Mouse (Mus musculus) MN1 (cell line): Measurements from ENCODE around the gene Catsperd.

Experiments
- DNase-seq: peaks from one replicate; pipeline ENCODE4 v3.0.0-alpha.2; 2016; ENCODE audit warnings: low spot score

Gene Catsperd

GRCm38 (mm10) chr17:56666384-56666783 lies 38.4 kb downstream of the Catsperd start:
- DNase-seq = no peak

GRCm38 (mm10) chr17:56667591-56667990 lies 39.6 kb downstream of the Catsperd start:
- no peak for DNase-seq

GRCm38 (mm10) chr17:56668384-56669144 lies 40.6 kb downstream of the Catsperd start:
- peak; percentile 83 for DNase-seq

- DNase-seq = no peak
These were observed 41.8 kb downstream of the Catsperd start for GRCm38 (mm10) chr17:56669766-56670165.

- peak; percentile 100 for DNase-seq
These were observed 45.2 kb downstream of the Catsperd start, which contains the start of gene Ranbp3 for GRCm38 (mm10) chr17:56672941-56673646. Ranbp3 (plus strand) TSS chr17:56673294.

GRCm38 (mm10) chr17:56673647-56674416 lies 45.9 kb downstream of the Catsperd start:
- DNase-seq = peak; percentile 38

GRCm38 (mm10) chr17:56681791-56682190 lies 53.8 kb downstream of the Catsperd start:
- peak; percentile 49 for DNase-seq

- no peak for DNase-seq
These were observed 54.9 kb downstream of the Catsperd start for GRCm38 (mm10) chr17:56682880-56683279.

GRCm38 (mm10) chr17:56683546-56684140 lies 55.7 kb downstream of the Catsperd start:
- DNase-seq = peak; percentile 41

GRCm38 (mm10) chr17:56684649-56685048 lies 56.7 kb downstream of the Catsperd start:
- DNase-seq = peak; percentile 51

GRCm38 (mm10) chr17:56686801-56687200 lies 58.9 kb downstream of the Catsperd start:
- no peak for DNase-seq

GRCm38 (mm10) chr17:56688045-56688444 lies 60.1 kb downstream of the Catsperd start:
- DNase-seq = no peak

- DNase-seq = no peak
These were observed 60.7 kb downstream of the Catsperd start for GRCm38 (mm10) chr17:56688689-56689088.

- DNase-seq = peak; percentile 89
These were observed 65.5 kb downstream of the Catsperd start for GRCm38 (mm10) chr17:56693395-56693794.

- peak; percentile 97 for DNase-seq
These were observed 65.9 kb downstream of the Catsperd start for GRCm38 (mm10) chr17:56693851-56694310.

- DNase-seq = no peak
These were observed 72.5 kb downstream of the Catsperd start for GRCm38 (mm10) chr17:56700451-56700850.

- no peak for DNase-seq
These were observed 75.1 kb downstream of the Catsperd start for GRCm38 (mm10) chr17:56703038-56703437.

- DNase-seq = no peak
These were observed 78.6 kb downstream of the Catsperd start for GRCm38 (mm10) chr17:56706515-56706914.

GRCm38 (mm10) chr17:56708692-56709091 lies 80.7 kb downstream of the Catsperd start:
- DNase-seq = no peak

GRCm38 (mm10) chr17:56709708-56710107 lies 81.8 kb downstream of the Catsperd start:
- no peak for DNase-seq
